Mouse (Mus musculus) stomach, embryonic 14.5 days (tissue): ENCODE measurements around the gene Rbl2. TPM values are rescaled to one million over a fixed set of nuclear protein-coding genes. Genes with fewer than 3 reads are reported as not detected.

Experiments used
- ATAC-seq: fragments of 200-750 bp; cut with Nextera tagmentation; 2 replicates; pipeline ENCODE4 v1.8.0; 2017; ENCODE audit warnings: low read depth, moderate TSS enrichment; ENCODE audit not compliant: insufficient number of reproducible peaks, insufficient read depth, low FRiP score
- H3K27ac ChIP-seq: fragments of 300-500 bp; sonication (generic); 2 replicates; pipeline ENCODE4 v1.5.1; 2014; ENCODE audit warnings: mild to moderate bottlenecking, low read length, moderate library complexity, mixed read lengths
- H3K27me3 ChIP-seq: fragments of 300-500 bp; sonication (generic); 2 replicates; pipeline ENCODE4 v1.6.1; 2014; ENCODE audit warnings: low read length, control low read depth, mixed read lengths; ENCODE audit not compliant: control insufficient read depth, insufficient read depth
- H3K36me3 ChIP-seq: fragments of 300-500 bp; sonication (generic); 2 replicates; pipeline ENCODE4 v1.6.1; 2014; ENCODE audit warnings: mild to moderate bottlenecking, control low read depth, low read length, moderate library complexity, mixed read lengths; ENCODE audit not compliant: control insufficient read depth, insufficient read depth
- H3K4me1 ChIP-seq: fragments of 300-500 bp; sonication (generic); 2 replicates; pipeline ENCODE4 v1.6.1; 2014; ENCODE audit warnings: low read length, control low read depth, mixed read lengths; ENCODE audit not compliant: control insufficient read depth, insufficient read depth
- H3K4me2 ChIP-seq: fragments of 300-500 bp; sonication (generic); replicated peaks from 2 replicates; pipeline ENCODE4 v1.6.1; 2014; ENCODE audit warnings: low read depth, low read length, control low read depth
- H3K4me3 ChIP-seq: fragments of 300-500 bp; sonication (generic); 2 replicates; pipeline ENCODE4 v1.5.1; 2014; ENCODE audit warnings: low read depth, low read length, control low read depth
- H3K9ac ChIP-seq: fragments of 300-500 bp; sonication (generic); replicated peaks from 2 replicates; pipeline ENCODE4 v1.6.1; 2014; ENCODE audit warnings: low read depth, mild to moderate bottlenecking, control low read depth, low read length, moderate library complexity, mixed read lengths
- H3K9me3 ChIP-seq: fragments of 300-500 bp; sonication (generic); 2 replicates; pipeline ENCODE4 v1.6.1; 2016; ENCODE audit warnings: low read depth, low read length, control low read depth; ENCODE audit not compliant: control insufficient read depth
- WGBS: fragments of 180-500 bp; shearing (Covaris S2); extraction: QIAGEN DNeasy Blood & Tissue Kit; methylation state at CpG from one replicate; pipeline ENCODE4 v1.1.7; 2014; 5-methylcytosine and 5-hydroxymethylcytosine counted together
- polyA plus RNA-seq: library from polyadenylated mRNA; unstranded; fragments of >200 nt; fragmentation: Nextera tagmentation; extraction: Ambion mirVana; gene quantifications from 2 replicates; pipeline ENCODE4 v1.2.1, GENCODE M21; 2014

Gene Rbl2
- polyA plus RNA-seq, 1 experiment from 2014 or later, result 21.0 TPM

GRCm38 (mm10) chr8:91158617-91159016, 88.8 kb downstream of the Rbl2 start:
- no peaks in the 10 kb centered on the region for H3K27me3 ChIP-seq
- H3K9ac ChIP-seq, result no peak overlapping the region
- whole genome bisulfite sequencing, result 92% methylated on average over 10 of the region's 10 CpGs

GRCm38 (mm10) chr8:91159959-91160800, 90.3 kb downstream of the Rbl2 start:
- WGBS, result 61% methylated on average over 15 of the region's 15 CpGs

More at GRCm38 (mm10) chr8:91158617-91159016, 88.8 kb downstream of the Rbl2 start:
- no peak for ATAC-seq
- H3K4me3 ChIP-seq, result no peak overlapping the region
- no peaks in the 10 kb centered on the region for H3K36me3 ChIP-seq
- no peaks in the 10 kb centered on the region for H3K4me1 ChIP-seq
- no peak overlapping the region for H3K27ac ChIP-seq
- H3K9me3 ChIP-seq, result peaks cover 2% of the 10 kb centered on the region; the same call in 1 of the 2 replicates
- H3K4me2 ChIP-seq, result no peak overlapping the region

GRCm38 (mm10) chr8:91170152-91170551, 100.3 kb downstream of the Rbl2 start:
- 55% methylated on average over 6 of the region's 6 CpGs for WGBS
- Histone ChIP-seq H3K9ac (no peak overlapping the region), H3K27ac (no peak overlapping the region), H3K4me1 (no peaks in the 10 kb centered on the region), H3K4me3 (no peak overlapping the region), H3K27me3 (no peaks in the 10 kb centered on the region), H3K9me3 (peaks cover 4% of the 10 kb centered on the region; the same call in 1 of the 2 replicates), H3K36me3 (no peaks in the 10 kb centered on the region), H3K4me2 (no peak overlapping the region)
- ATAC-seq, result no peak

More at GRCm38 (mm10) chr8:91159959-91160800, 90.3 kb downstream of the Rbl2 start:
- ATAC-seq, result no peak
- no peaks in the 10 kb centered on the region for H3K36me3 ChIP-seq
- peaks cover 2% of the 10 kb centered on the region; the same call in 1 of the 2 replicates for H3K9me3 ChIP-seq
- H3K4me2 ChIP-seq, result no peak overlapping the region
- H3K4me3 ChIP-seq, result no peak overlapping the region
- no peak overlapping the region for H3K9ac ChIP-seq
- H3K27me3 ChIP-seq, result no peaks in the 10 kb centered on the region
- H3K27ac ChIP-seq, result no peak overlapping the region
- no peaks in the 10 kb centered on the region for H3K4me1 ChIP-seq

- Histone ChIP-seq H3K9me3 (no peaks in the 10 kb centered on the region), H3K27me3 (no peaks in the 10 kb centered on the region), H3K27ac (no peak overlapping the region), H3K4me1 (no peaks in the 10 kb centered on the region), H3K9ac (no peak overlapping the region), H3K36me3 (no peaks in the 10 kb centered on the region), H3K4me3 (no peak overlapping the region), H3K4me2 (no peak overlapping the region)
- ATAC-seq, result no peak
- 72% methylated on average over 14 of the region's 14 CpGs for WGBS
Measured at GRCm38 (mm10) chr8:91170914-91171313, 101.1 kb downstream of the Rbl2 start.

- Histone ChIP-seq H3K27me3 (no peaks in the 10 kb centered on the region), H3K9ac (no peak overlapping the region), H3K36me3 (no peaks in the 10 kb centered on the region), H3K27ac (no peak overlapping the region), H3K4me3 (no peak overlapping the region), H3K4me2 (no peak overlapping the region), H3K4me1 (no peaks in the 10 kb centered on the region), H3K9me3 (no peaks in the 10 kb centered on the region)
- 41% methylated on average over 13 of the region's 13 CpGs for WGBS
- no peak for ATAC-seq
Measured at GRCm38 (mm10) chr8:91171605-91172004, 101.7 kb downstream of the Rbl2 start.

Other genes starting within 250 kb of the Rbl2 start
- 112 and 116 TPM in 2 replicates for gene Chd9, start 241.7 kb upstream of the Rbl2 start, polyA plus RNA-seq
- 58.3 and 58.9 TPM in 2 replicates for gene Aktip, start 129.9 kb downstream of the Rbl2 start, polyA plus RNA-seq
- 9.5 and 14.4 TPM in 2 replicates for gene Rpgrip1l, start 243.2 kb downstream of the Rbl2 start, polyA plus RNA-seq
- 89.6 and 94.6 TPM in 2 replicates for gene Fto, start 243.5 kb downstream of the Rbl2 start, polyA plus RNA-seq